Mouse (Mus musculus) ES-Bruce4 (cell line): ENCODE data around the gene Ankrd36.

Experiments used
- CTCF ChIP-seq: IDR thresholded peaks from one replicate; pipeline ENCODE4 v1.8.1; 2011; ENCODE audit warnings: low read depth, low read length
- EP300 ChIP-seq: IDR thresholded peaks from 2 replicates; pipeline ENCODE4 v1.6.1; 2011; ENCODE audit warnings: low read depth, low read length; ENCODE audit not compliant: insufficient read depth
- POLR2A ChIP-seq: IDR thresholded peaks from one replicate; pipeline ENCODE4 v1.8.1; 2011; ENCODE audit warnings: low read length; ENCODE audit not compliant: insufficient read depth

- no peak for TF ChIP-seq CTCF
- no peak for TF ChIP-seq POLR2A
- TF ChIP-seq EP300, result no peak
Measured at GRCm38 (mm10) chr11:5546693-5547092, 22.8 kb upstream of the Ankrd36 start.
